Mouse (Mus musculus) thymus, adult 2 months (tissue): ENCODE measurements around the gene Atp2a2. TPM values are rescaled to one million over a fixed set of nuclear protein-coding genes. Genes with fewer than 3 reads are reported as not detected.

Experiments used
- DNase-seq: peaks from one replicate; pipeline ENCODE4 v3.0.0; 2021
- H3K27ac ChIP-seq: fragments of 200-500 bp; 2 replicates; pipeline ENCODE4 v1.5.1; 2012; ENCODE audit warnings: low read length, control low read depth; ENCODE audit not compliant: control insufficient read depth, insufficient read depth
- H3K27me3 ChIP-seq: fragments of 200-500 bp; 2 replicates; pipeline ENCODE4 v1.6.1; 2012; ENCODE audit warnings: mild to moderate bottlenecking, low read length, moderate library complexity, mixed read lengths; ENCODE audit not compliant: control insufficient read depth, insufficient read depth
- H3K36me3 ChIP-seq: fragments of 200-500 bp; 2 replicates; pipeline ENCODE4 v1.6.1; 2012; ENCODE audit warnings: mild to moderate bottlenecking, low read length, moderate library complexity; ENCODE audit not compliant: control insufficient read depth, insufficient read depth
- H3K4me1 ChIP-seq: fragments of 200-500 bp; replicated peaks from 2 replicates; pipeline ENCODE4 v1.6.1; 2012; ENCODE audit warnings: low read length; ENCODE audit not compliant: control insufficient read depth, insufficient read depth
- H3K4me3 ChIP-seq: fragments of 200-500 bp; 2 replicates; pipeline ENCODE4 v1.5.1; 2012; ENCODE audit warnings: mild to moderate bottlenecking, low read length, control low read depth, moderate library complexity; ENCODE audit not compliant: control insufficient read depth, insufficient read depth
- CTCF ChIP-seq: fragments of 200-500 bp; IDR thresholded peaks from 2 replicates; pipeline ENCODE4 v1.5.1; 2012; ENCODE audit warnings: mild to moderate bottlenecking, control low read depth, low read length, moderate library complexity, borderline replicate concordance; ENCODE audit not compliant: control insufficient read depth, poor library complexity, insufficient read depth; ENCODE audit errors: extremely low read depth
- POLR2A ChIP-seq: fragments of 200-500 bp; IDR thresholded peaks from 2 replicates; pipeline ENCODE4 v1.6.1; 2012; ENCODE audit warnings: mild to moderate bottlenecking, low read length, control low read depth, moderate library complexity; ENCODE audit not compliant: control insufficient read depth, poor library complexity, insufficient read depth; ENCODE audit errors: extremely low read depth
- WGBS: fragments of 180-500 bp; shearing (Covaris S2); methylation state at CpG from one replicate; pipeline ENCODE4 v1.1.7; 2018; 5-methylcytosine and 5-hydroxymethylcytosine counted together
- polyA plus RNA-seq: library from polyadenylated mRNA; depleted of rRNA; stranded (reverse); fragments of >200 nt; gene quantifications from 2 replicates; pipeline ENCODE4 v1.2.3, GENCODE M21; 2012

Atp2a2 gene
- polyA plus RNA-seq, 1 experiment, result 175 TPM

DNA sequence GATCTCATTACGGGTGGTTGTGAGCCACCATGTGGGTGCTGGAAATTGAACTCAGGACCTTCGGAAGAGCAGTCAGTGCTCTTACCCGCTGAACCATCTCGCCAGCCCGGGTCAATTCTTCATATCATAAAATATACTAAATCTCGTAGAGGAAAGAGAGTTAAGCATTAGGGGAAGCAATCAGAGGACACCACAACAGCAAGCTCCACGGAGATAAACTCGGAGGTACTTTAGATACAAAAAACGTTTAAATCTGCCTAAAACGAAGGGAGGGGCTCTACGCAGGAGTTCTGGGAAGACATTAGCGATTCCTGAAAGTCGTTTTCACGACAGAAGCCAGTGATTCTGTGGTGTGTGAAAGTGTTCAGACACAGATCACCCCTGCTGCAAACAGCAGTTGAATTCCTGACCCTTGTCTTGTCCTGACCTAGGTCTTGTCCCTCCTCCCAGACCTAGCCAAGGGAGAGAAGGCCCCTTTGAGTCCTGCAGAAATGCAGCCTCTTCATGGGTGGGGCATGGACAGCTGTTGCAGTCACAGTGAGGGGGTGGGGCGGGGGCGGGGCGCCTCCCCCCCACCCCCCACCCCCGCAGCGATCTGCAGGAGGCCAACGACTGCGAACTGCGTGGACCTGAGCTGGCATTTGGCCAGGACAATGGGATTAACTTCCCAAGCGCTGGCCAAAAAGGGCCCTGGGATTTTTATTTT lies 11.5 kb upstream of the Atp2a2 start:
- Histone ChIP-seq H3K27ac (no peak overlapping the region), H3K4me3 (peak overlapping the region; percentile 17), H3K27me3 (no peaks in the 10 kb centered on the region), H3K36me3 (no peaks in the 10 kb centered on the region), H3K4me1 (peaks cover 28% of the 10 kb centered on the region)
- WGBS, result 58% methylated on average over 23 of the region's 23 CpGs
- no peak for DNase-seq
- TF ChIP-seq CTCF (no peak), POLR2A (no peak)

DNA sequence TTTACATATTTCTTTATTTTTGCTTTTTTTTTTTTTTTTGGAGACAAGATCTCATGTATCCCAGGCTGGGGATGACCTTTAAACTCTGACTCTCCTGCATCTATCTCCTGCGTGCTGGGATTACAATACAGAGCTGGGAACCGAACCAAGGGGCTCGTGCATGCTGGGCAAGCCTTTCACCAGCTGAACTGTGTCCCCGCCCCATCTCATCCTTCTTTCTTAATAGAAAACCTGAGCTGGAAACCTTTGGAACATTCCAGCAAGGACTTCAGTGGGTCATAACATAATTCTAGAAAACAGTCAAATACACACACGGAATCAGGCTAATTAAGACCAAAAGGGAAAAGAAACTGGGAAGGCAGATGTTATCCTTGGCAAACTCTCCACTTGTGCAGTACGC lies 10.0 kb upstream of the Atp2a2 start:
- no peak for DNase-seq
- TF ChIP-seq POLR2A (no peak), CTCF (no peak)
- Histone ChIP-seq H3K27me3 (no peaks in the 10 kb centered on the region), H3K4me1 (peaks cover 28% of the 10 kb centered on the region), H3K4me3 (no peak overlapping the region), H3K36me3 (no peaks in the 10 kb centered on the region), H3K27ac (no peak overlapping the region)
- 92% methylated on average over 6 of the region's 6 CpGs for WGBS

DNA sequence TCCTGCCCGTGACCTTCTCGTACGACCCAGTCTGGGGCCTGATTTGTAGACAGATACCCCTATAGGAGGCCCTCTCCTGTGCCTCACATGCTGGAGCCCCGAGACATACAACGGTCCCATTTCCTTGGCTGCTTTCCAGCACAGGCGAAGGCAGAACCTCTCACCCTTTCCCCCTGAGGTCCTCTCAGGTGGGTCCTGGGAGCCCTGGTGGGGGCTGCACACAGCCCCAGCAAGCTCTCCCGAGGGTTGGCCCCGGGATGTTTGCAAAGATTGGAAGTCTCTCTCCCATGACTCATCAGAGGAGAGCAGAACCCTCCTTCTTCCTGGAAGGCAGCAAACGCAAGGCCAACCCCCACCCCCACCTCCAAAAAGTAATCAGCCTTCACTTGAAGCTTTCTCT lies 9.4 kb upstream of the Atp2a2 start:
- Histone ChIP-seq H3K27me3 (no peaks in the 10 kb centered on the region), H3K36me3 (no peaks in the 10 kb centered on the region), H3K27ac (no peak overlapping the region), H3K4me1 (peaks cover 22% of the 10 kb centered on the region), H3K4me3 (no peak overlapping the region)
- DNase-seq, result no peak
- 13% methylated on average over 9 of the region's 9 CpGs for WGBS
- TF ChIP-seq POLR2A (no peak), CTCF (no peak)

DNA sequence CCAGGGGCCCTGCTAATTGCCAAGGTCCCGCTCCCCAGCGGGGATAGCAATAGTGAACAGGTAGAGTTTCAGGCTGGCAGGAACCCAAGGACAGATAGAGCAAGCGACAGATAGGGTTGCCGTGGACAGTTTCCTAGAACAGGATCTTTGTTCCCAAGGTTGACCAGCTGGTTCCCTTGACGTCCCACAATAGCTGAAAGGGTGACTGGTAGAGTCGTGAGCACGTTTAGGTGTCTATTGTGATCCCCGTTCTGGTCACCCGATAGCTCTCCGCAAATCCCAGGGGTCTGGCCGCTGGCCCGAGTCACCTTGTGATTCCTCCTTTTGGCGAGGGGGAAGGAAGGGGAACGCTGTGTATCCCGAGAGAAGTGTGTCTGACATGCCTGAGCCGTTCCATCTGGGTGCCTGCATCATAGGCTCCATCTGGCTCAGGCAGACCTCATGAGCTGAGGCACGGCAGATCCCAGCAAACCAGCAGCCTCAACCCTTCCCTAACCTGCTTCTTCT lies 8.7 kb upstream of the Atp2a2 start:
- H3K36me3 ChIP-seq, result no peaks in the 10 kb centered on the region
- WGBS, result 92% methylated on average over 17 of the region's 17 CpGs
- H3K27ac ChIP-seq, result no peak overlapping the region
- peaks cover 17% of the 10 kb centered on the region for H3K4me1 ChIP-seq
- DNase-seq, result no peak
- TF ChIP-seq POLR2A (no peak), CTCF (no peak)
- H3K4me3 ChIP-seq, result no peak overlapping the region
- no peaks in the 10 kb centered on the region for H3K27me3 ChIP-seq

DNA sequence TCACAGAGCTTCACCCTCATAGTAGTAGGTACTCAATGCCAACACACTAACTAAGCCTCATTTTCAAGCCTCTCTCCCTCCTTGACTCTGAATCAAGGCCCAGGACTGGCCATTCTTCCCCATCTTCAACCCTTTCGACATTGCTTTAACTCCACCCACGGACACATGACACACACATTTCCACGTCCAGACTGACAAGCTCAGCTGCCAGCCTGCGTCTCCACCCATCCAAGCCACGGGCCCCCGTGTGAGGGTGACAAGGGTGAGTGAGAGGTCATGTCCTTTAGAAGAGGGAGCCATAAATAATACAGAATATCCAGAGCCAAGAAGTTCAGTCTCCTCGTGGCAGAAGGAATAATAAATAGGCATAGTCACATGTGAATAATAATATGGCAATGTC lies 7.6 kb upstream of the Atp2a2 start:
- H3K4me3 ChIP-seq, result no peak overlapping the region
- DNase-seq, result no peak
- no peaks in the 10 kb centered on the region for H3K27me3 ChIP-seq
- no peak for TF ChIP-seq CTCF
- no peak for TF ChIP-seq POLR2A
- no peak overlapping the region for H3K27ac ChIP-seq
- no peaks in the 10 kb centered on the region for H3K36me3 ChIP-seq
- peaks cover 17% of the 10 kb centered on the region for H3K4me1 ChIP-seq
- WGBS, result 71% methylated on average over 7 of the region's 7 CpGs

DNA sequence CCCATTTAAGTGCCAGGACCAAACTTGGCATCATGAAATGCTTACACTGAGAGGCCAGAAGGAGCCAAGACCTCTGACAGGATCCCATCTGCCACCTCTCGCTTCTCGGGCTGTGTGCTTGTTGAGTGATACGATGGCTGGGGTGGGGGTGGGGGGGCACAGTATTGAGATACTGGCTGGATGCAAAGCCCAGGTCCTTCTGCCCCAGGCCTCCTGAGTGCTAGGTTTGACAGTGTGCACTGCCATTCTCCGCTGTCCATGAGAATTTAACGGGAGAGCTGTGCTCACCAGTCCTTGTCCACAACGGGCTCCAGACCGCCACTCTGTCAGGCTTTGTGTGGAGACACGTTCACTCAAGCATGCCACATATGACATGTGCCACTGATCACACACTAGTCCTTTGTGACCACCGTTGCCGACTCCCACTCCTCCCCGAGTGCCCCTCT lies 6.9 kb upstream of the Atp2a2 start:
- Histone ChIP-seq H3K27me3 (no peaks in the 10 kb centered on the region), H3K4me3 (no peak overlapping the region), H3K36me3 (no peaks in the 10 kb centered on the region), H3K27ac (no peak overlapping the region), H3K4me1 (peaks cover 10% of the 10 kb centered on the region)
- no peak for DNase-seq
- TF ChIP-seq POLR2A (no peak), CTCF (no peak)
- 93% methylated on average over 11 of the region's 11 CpGs for WGBS

DNA sequence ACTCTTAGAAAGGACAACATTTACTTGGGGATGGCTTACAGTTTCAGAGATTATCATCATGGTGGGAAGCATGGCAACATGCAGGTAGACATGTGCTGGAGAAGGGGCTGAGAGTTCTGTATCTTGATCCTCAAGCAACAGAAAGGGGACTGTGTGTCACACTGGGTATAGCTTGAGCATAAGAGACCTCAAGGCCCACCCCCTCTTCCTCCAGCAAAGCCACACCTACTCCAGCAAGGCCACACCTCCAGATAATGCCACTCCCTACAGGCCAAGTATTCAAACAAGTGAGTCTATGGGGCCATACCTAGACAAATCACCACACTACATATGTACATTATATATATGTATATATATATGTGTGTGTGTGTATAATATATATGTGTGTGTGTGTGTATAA lies 5.4 kb upstream of the Atp2a2 start:
- no peaks in the 10 kb centered on the region for H3K36me3 ChIP-seq
- H3K27me3 ChIP-seq, result no peaks in the 10 kb centered on the region
- H3K4me1 ChIP-seq, result peaks cover 12% of the 10 kb centered on the region
- no peak overlapping the region for H3K4me3 ChIP-seq
- no peak for TF ChIP-seq POLR2A
- no peak for TF ChIP-seq CTCF
- DNase-seq, result no peak
- no peak overlapping the region for H3K27ac ChIP-seq
